Mouse (Mus musculus): ENCODE data around the gene Cul1. TPM values are rescaled to one million over a fixed set of nuclear protein-coding genes. Genes with fewer than 3 reads are reported as not detected.
"Not testable (repeated sequence)": the region's sequence is repeated elsewhere in the genome, so short reads cannot be mapped to it uniquely, and the experiment has no call there.

The Cul1 gene
- 1.4 and 6.4 TPM in 2 replicates for polyA plus RNA-seq (2012; ENCODE audit: insufficient read depth, low replicate concordance)

DNA sequence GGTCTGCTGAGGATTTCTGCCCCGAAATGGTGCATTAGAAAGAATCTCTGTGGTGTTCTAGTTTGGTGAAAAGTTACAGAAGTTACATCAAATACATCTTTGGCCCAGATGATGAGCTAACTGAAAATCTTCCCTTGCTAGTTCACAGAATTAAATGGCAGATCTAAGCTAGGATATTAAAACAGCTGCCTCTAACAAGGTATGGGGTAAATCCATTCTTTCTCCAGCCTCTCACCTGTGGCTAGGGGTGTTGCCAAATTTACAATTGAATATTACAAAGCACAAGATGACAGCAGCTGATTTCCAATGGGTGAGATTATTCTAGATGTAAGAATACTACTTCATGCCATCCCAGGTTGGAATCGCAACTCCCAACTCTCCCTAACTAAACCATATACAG is at the start of gene Cul1:
Gene Cul1, plus strand, starts transcription at position 301 of the 400 bp plus-strand sequence.
- no peak for TF ChIP-seq FLI1 (IDR thresholded peaks at IDR 0.05; ENCODE audit: low read length)
- no peak for TF ChIP-seq GATA1 (IDR thresholded peaks at IDR 0.05; ENCODE audit: borderline replicate concordance, low read length)

DNA sequence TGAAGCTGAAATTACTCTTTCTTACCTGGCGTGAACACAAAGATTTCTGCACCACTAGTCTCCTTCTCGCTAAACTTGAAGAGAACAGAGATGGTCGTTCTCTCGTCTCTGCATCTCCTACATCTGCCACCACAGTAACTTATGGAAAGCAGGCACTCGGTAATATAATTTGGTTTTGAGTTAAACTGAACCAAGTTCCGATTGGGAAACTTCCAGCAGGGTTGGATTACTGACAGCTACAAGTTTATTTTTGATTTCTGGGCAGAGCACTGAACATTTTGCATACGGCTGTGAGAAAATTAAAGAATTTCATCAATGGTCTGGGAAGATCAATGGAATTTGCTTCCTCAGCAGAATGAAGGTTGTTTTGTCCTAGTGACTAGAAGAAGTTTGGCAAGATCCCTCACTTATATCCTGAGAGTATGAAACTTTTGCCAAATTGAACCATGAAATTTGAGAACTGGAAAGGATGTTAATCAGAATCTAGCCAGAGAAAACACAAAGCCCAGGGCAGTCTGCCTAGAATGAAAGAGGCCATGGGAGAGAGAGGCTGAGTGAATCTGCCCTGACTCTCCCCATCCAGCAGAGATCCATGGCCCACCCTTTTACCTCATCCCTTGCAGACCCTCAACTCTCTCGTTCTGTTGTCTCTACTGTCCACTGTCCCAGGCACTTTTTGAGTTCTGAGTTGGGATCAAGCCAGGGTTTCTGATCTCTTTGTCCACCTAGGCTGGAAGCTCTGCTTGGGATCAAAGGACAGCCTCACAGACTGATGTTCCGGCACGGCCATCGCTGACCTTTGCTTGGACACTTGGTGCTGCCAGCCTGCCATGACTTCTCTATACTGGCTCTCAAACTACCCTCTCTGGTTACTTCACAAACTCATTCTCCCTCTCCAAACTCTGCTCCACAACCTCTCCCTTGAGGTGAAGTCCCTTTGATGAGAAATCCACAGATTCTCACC is 48.5 kb upstream of the Cul1 start:
- H3K9me3 ChIP-seq, result no peaks in the 10 kb centered on the region
- H3K4me3 ChIP-seq (replicated peaks), result no peak overlapping the region
- no peaks in the 10 kb centered on the region for H3K36me3 ChIP-seq (replicated peaks; ENCODE audit: low read length)
- H3K4me1 ChIP-seq, result peaks cover 16% of the 10 kb centered on the region
- TF ChIP-seq GATA1 (IDR thresholded peaks at IDR 0.05; ENCODE audit: borderline replicate concordance, low read length), result no peak
- peaks cover 9% of the 10 kb centered on the region for H3K27me3 ChIP-seq (replicated peaks)

More for the DNA sequence above, at the start of gene Cul1:
- H3K4me1 ChIP-seq, result peaks cover 48% of the 10 kb centered on the region
- H3K4me3 ChIP-seq (replicated peaks), result peak within 1 kb of the TSS; percentile 93
- H3K9me3 ChIP-seq, result no peaks in the 10 kb centered on the region
- no peaks in the 10 kb centered on the region for H3K27me3 ChIP-seq (replicated peaks)
- H3K36me3 ChIP-seq (replicated peaks; ENCODE audit: low read length), result peaks cover 8% of the 10 kb centered on the region

DNA sequence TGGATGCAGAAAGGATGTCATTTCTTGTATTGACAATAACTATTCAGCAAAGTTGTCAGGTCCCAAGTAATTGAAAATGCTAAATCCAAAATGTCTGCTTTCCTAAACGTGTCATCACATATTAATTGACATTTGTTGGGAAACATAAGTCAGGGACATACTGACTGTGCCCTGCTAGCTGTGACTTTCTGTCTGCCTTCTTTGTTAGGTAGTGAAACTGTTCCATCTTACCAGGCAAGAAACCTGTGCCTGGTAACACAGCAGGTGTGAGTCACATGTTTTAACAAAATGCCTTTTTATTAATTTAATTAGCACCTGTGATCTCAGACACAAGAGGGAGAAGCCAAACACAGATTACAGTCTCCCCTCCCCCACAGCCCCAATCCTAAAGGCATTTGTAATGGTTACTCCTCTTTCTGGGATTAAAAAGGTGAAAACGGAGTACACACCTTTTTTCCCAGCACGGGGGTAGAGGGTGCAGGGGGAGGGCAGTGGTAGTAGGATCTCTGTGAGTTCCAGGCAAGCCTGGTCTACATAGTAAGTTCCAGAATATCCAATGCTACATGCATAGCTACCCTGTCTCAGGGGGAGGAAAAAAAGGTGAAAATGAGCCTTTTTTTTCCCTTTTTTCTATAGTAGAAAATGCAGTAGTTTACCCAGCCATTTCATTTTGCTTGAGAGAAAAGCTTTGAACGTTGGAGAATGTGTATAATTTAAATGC is 40.2 kb upstream of the Cul1 start:
- H3K9me3 ChIP-seq, result no peaks in the 10 kb centered on the region
- TF ChIP-seq FLI1 (IDR thresholded peaks at IDR 0.05; ENCODE audit: low read length), result no peak
- no peak for TF ChIP-seq GATA1 (IDR thresholded peaks at IDR 0.05; ENCODE audit: borderline replicate concordance, low read length)
- H3K4me3 ChIP-seq (replicated peaks), result no peak overlapping the region
- peaks cover 38% of the 10 kb centered on the region for H3K4me1 ChIP-seq
- H3K36me3 ChIP-seq (replicated peaks; ENCODE audit: low read length), result no peaks in the 10 kb centered on the region
- no peaks in the 10 kb centered on the region for H3K27me3 ChIP-seq (replicated peaks)

DNA sequence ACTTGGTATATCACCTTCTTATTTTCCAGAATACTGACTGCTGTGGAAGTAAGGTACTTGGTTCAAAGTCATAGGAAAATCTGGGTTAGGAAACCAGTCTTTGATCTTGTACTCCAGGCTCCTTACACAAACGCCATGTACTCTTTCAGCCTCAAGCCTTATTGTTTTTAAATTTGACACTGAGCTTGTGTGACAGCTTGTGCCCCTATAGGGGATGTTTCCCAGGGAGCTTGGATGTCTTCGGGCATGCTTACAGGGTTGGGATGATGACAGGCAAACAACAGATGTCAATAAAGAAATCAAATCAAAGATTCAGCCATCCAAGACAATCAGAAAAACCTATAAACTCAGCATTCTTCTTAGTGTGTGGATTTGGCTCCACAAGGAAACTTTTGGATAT is 39.5 kb upstream of the Cul1 start:
- TF ChIP-seq FLI1 (IDR thresholded peaks at IDR 0.05; ENCODE audit: low read length) (no peak), GATA1 (IDR thresholded peaks at IDR 0.05; ENCODE audit: borderline replicate concordance, low read length) (no peak)
- Histone ChIP-seq H3K27me3 (replicated peaks) (no peaks in the 10 kb centered on the region), H3K9me3 (no peaks in the 10 kb centered on the region), H3K4me3 (replicated peaks) (no peak overlapping the region), H3K36me3 (replicated peaks; ENCODE audit: low read length) (no peaks in the 10 kb centered on the region), H3K4me1 (peaks cover 41% of the 10 kb centered on the region)

DNA sequence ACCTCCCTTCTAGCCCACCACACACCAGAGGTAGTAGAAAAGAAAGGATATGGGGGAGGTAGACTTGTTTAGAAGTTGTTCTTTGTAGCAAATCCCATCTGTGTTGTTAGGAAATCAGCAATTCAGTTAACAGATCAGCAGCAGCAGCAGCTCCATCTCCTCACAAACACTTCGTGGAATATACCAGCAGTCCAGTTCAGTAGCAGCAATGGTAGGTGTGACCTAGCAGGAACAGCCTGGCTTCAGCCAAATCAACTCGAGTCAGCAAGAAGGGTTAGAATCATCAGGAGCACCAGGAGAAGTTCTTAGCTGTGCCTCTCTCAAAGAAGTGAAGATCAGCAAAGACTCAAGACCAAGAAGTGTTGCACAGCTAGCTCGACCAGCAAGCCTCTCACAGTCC is 34.5 kb upstream of the Cul1 start:
- Histone ChIP-seq H3K27me3 (replicated peaks) (no peaks in the 10 kb centered on the region), H3K9me3 (no peaks in the 10 kb centered on the region), H3K4me3 (replicated peaks) (peak overlapping the region; percentile 31), H3K4me1 (peaks cover 59% of the 10 kb centered on the region), H3K36me3 (replicated peaks; ENCODE audit: low read length) (no peaks in the 10 kb centered on the region)
- TF ChIP-seq GATA1 (IDR thresholded peaks at IDR 0.05; ENCODE audit: borderline replicate concordance, low read length) (no peak), FLI1 (IDR thresholded peaks at IDR 0.05; ENCODE audit: low read length) (no peak)

DNA sequence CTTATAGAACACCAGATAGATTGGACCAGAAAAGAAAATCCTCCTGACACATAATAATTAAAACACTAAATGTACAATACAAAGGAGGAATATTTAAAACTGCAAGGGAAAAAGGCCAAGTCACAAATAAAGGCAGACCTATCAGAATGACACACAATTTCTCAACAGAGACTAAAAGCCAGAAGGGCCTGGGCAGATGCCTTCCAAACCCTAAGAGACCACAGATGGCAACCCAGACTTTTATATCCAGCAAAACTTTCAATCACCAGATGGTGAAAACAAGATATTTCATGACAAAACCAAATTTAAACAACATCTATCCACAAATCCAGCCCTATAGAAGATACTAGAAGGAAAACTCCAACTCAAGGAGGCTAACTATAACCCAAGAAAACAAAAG is 33.0 kb upstream of the Cul1 start:
- Histone ChIP-seq H3K4me3 (replicated peaks) (no peak overlapping the region), H3K9me3 (no peaks in the 10 kb centered on the region), H3K36me3 (replicated peaks; ENCODE audit: low read length) (peaks cover 5% of the 10 kb centered on the region), H3K27me3 (replicated peaks) (no peaks in the 10 kb centered on the region), H3K4me1 (peaks cover 58% of the 10 kb centered on the region)
- TF ChIP-seq GATA1 (IDR thresholded peaks at IDR 0.05; ENCODE audit: borderline replicate concordance, low read length), result no peak
- no peak for TF ChIP-seq FLI1 (IDR thresholded peaks at IDR 0.05; ENCODE audit: low read length)

DNA sequence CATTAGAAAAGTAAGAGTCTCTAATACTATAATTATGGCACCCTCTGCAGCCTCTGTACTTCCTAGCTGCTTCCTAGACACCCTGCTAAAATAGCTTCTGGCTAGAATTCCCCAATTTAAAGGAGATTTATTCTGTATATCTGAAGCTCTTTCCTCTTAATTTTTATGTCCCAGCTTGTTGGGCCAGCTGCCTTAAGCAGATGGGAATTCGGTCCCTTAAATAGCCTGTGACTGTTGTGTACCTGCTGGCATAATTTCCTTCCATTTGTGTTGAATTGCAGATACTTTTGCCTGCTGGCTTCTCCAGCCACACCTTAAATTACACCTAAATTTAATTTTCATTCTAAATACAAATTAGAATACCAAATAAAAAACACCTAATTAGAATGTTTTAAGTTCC is 32.0 kb upstream of the Cul1 start:
- no peak overlapping the region for H3K4me3 ChIP-seq (replicated peaks)
- no peaks in the 10 kb centered on the region for H3K27me3 ChIP-seq (replicated peaks)
- H3K9me3 ChIP-seq, result no peaks in the 10 kb centered on the region
- H3K4me1 ChIP-seq, result peaks cover 62% of the 10 kb centered on the region
- peaks cover 8% of the 10 kb centered on the region for H3K36me3 ChIP-seq (replicated peaks; ENCODE audit: low read length)
- TF ChIP-seq FLI1 (IDR thresholded peaks at IDR 0.05; ENCODE audit: low read length), result no peak

DNA sequence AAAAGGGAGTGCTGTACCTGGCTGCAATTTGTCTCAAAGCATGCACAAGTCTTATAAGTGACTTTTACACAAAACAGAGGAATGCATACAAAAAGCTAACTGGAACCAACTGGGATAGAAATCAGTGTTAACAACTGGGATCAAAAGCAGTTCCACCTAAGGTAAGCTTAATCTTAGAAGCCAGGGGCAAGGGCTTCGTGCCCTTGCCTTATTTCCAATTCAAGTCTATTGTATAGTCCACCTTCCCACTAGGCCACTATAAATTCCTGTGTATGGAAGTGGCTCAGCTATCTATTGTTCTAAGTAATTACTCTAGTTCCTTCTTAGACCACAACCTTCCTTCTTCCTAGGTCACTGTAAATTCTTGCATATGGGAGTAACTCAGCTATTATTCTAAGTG is 27.1 kb upstream of the Cul1 start:
- peaks cover 8% of the 10 kb centered on the region for H3K36me3 ChIP-seq (replicated peaks; ENCODE audit: low read length)
- peaks cover 51% of the 10 kb centered on the region for H3K4me1 ChIP-seq
- TF ChIP-seq FLI1 (IDR thresholded peaks at IDR 0.05; ENCODE audit: low read length), result no peak
- TF ChIP-seq GATA1 (IDR thresholded peaks at IDR 0.05; ENCODE audit: borderline replicate concordance, low read length), result no peak
- H3K27me3 ChIP-seq (replicated peaks), result no peaks in the 10 kb centered on the region
- H3K9me3 ChIP-seq, result peaks cover 3% of the 10 kb centered on the region; the same call in 1 of the 2 replicates
- H3K4me3 ChIP-seq (replicated peaks), result no peak overlapping the region

DNA sequence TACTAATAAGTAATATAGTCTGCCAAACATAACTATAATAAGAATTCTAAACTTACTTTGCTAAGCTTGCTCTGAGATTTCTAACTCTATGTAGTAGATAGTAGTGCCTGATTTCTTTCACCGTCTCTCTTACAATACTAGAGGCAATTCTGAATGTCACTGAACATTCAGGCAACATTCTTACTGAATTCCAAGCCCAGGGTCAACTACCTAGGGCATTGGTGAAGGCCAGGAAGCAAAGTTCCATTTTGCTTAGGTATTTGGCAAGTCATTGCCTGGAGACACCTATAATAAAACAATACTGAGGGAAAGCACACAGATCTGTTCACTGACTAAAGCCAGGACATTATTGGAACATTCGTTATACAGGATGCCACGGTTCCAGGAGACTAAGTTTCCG is 26.6 kb upstream of the Cul1 start:
- peaks cover 47% of the 10 kb centered on the region for H3K4me1 ChIP-seq
- not testable (repeated sequence) for H3K36me3 ChIP-seq (replicated peaks; ENCODE audit: low read length); H3K9me3 ChIP-seq; H3K4me3 ChIP-seq (replicated peaks); H3K27me3 ChIP-seq (replicated peaks)

DNA sequence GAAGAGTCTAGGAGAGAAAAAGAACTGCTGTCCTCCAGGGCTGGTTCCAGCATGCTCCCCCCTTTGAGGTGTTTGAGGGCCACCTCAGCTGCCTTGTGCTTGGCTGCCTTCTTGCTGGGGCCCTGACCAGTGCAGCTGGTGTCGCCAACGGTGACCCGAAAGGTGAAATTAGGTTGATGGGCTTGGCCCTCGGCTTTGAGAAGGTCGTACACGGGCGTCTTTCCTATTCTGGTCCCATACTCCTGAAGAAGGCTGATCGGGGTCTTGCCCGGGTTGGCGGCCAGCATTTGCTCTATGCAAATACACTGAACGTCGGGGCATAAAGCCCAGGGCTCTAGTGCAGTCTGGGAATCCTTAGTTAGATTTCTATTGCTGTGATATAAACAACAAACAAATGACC is 20.4 kb upstream of the Cul1 start:
- peaks cover 28% of the 10 kb centered on the region for H3K4me1 ChIP-seq
- H3K4me3 ChIP-seq (replicated peaks); H3K36me3 ChIP-seq (replicated peaks; ENCODE audit: low read length); H3K27me3 ChIP-seq (replicated peaks); H3K9me3 ChIP-seq: not testable (repeated sequence)
